Mouse (Mus musculus) CH12F3 (cell line): Measurements from ENCODE around the gene Lbhd2.

Source experiments
- in situ Hi-C: fragments of 300-500 bp; cut with MboI; formaldehyde crosslinking; loops from 2 replicates; pipeline ENCODE4 v1.14.3; 2020; ENCODE audit warnings: low sequenced_read_pairs

Gene Lbhd2

DNA sequence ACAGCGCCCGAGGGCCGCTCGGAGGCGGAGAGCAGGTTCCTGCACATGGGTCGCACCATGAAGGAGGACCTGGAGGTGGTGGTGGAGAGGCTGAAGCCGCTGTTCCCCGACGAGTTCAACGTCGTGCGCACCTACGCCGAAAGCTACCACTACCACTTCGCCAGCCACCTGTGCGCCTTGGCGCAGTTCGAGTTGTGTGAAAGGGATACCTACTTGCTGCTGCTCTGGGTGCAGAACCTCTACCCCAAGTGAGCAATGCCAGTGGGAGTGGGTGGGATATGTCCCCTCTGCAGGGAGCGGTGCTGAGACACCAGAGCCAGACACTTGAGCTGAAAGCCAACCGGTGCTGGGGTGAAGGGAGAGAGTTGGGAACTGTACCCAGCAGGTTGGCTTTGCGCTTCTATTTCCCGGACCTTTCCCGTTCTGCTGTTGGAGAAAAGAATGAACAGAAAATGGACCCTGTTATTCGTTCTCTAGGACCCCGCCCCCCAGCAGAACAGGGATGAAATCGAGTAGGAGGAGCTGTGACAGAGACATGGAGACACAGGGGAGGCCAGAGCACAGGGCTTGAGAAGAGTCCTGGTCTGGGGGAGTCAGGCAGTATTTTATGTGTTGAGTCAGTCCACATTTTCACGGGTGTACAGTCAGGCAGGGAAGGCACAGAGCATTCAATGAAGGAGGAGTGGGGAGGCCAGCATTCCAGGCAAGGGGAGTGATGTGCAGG, 39.4 kb downstream of the Lbhd2 start:
- in situ Hi-C loops = no loop called here

DNA sequence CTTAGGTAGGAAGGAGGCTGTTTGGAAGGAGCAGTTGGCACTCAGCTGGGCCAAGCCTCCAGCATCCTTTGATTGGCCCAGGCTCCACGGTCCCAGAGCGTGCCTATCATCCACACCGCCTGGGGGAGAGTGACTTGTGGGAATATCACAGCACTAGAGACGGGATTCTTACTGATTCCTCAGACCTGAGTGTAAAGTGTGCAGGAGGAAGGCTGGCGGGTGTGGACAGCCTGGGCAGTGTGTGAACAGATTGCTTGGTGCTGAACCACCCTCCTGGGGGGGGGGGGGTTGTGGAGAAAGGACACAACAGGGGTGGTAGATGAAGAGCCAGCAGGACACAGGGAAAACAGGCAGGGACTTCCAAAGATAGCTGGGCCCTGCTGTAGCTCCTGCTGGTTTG, 40.1 kb downstream of the Lbhd2 start:
- in situ Hi-C loops = no loop called here

DNA sequence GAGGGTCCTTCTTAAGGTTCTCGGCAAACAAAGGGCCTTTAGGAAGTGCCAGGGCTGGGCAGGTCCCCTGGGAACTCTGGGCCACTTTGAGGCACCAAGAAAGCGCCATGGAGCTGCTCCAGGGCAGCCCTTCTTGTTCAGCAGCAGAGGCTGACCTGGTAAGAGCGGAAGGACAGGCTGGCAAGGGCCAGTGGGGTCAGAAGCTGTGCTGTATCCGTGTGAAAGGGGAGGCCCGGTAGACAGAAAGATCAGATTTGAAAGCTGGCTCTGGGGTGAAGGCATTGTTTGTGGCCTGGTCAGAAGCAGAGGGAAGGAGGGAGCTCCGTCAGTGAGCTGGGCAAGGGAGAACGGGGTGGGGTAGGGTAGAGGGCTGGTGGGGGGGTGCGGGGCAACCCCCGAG, 40.7 kb downstream of the Lbhd2 start:
- in situ Hi-C loops = no loop called here

DNA sequence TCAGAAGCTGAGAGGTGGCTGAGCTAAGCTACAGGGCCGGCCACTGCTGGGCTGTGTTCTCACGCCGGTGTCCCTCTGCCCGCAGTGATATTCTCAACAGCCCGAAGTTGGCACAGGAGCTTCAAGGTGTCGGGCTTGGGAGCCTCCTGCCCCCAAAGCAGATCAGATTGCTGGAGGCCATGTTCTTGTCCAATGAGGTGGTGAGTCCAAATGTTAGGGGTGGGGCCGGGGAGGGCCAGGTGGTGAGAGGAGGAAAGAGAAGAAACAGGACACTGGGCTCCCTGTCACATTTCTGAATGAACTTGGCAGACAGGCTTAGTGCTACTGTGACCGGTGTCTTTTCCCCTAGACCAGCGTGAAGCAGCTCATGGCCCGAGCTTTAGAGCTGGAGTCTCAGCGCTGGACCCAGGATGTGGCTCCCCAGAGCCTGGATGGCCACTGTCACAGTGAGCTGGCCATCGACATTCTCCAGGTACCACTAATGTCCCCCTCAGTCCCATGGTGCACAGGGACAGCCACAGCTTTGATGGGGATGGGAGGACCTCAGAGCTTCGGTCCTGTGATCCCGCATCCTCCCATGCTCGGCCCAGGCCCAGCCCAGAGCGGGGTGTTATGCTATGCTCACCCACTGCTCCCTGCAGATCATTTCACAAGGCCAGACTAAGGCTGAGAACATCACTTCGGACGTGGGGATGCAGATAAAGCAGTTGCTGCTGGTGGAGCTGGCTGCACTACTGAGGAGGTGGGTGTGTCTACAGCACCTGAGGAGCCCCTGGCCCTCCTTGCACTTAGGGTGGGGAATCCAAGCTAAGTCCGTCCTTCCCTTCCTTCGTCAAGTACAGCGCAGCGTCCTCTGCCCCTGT, 41.5 kb downstream of the Lbhd2 start:
- in situ Hi-C loops = no loop called here

DNA sequence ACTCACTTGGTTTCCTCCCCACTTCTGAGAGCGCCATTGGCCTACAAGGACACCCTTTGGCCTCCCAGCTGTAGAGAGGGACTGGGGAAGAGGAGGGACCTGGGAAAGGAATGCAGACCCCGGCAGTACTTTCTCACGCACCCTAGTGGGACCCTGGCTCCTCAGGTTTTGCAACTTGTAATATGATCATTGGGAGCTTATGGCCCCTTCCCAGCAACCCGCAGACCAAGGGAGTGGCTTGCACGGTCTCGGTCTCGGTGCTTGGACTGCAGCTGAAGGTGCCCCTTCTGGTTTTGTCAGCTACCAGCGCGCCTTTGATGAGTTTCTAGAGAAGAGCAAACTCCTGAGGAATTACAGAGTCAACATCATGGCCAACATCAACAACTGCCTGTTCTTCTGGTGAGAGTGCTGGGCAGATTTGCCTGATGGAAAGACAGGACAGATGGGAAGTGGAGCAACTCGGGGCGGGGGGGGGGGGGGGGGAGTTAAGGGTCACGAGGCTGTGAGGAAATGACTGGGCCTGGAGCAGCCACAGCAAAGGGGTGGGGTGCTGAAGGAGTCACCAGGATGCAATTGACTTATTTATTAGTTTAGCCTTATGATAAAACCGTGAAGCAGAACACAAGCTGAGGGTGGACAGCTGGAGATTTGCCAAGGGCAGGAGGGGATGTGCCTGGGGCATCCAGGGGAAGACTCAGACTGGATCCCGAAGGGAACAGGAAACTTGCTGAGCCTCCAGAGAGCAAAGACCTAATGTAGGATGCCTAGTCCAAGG, 42.5 kb downstream of the Lbhd2 start:
- in situ Hi-C loops = no loop called here

DNA sequence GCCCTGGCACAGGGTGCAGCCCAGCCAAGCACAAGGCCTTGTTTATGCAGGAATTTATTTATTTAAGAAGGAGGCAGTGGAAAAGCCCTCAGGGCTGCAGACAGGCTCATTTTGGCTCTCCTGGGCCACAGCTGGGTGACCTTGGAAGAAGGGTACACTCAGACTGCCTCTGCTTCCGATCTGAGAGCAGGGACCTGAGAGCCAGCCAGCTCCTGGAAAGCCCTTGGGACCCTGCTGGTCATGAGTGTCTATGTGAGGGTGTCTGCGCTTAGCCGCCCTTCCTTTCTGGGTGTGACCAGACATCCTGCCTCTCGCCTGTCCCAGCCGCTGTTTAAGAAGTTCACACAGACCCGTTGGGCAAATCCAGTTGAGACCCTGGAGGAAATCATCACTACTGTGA, 43.8 kb downstream of the Lbhd2 start:
- in situ Hi-C loops = no loop called here

DNA sequence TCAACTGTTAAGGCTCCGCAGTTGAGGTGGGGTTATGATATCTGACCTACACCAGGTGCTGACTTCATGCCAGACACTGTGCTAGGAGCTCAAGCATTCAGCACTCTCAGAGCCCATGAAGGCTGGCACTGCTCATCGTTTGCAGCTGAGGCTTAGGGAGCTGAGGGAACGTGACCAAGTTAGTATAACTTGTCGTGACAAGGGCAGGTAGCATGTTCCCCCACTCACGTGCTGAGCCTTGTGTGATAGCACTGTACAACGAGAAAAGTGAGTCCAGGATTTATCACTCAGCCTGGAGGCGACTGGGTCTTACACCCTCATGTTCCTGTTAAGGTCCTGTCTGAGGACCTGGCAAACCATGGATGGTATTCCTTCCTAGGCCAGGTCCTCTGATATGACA, 45.0 kb downstream of the Lbhd2 start:
- in situ Hi-C loops = no loop called here

DNA sequence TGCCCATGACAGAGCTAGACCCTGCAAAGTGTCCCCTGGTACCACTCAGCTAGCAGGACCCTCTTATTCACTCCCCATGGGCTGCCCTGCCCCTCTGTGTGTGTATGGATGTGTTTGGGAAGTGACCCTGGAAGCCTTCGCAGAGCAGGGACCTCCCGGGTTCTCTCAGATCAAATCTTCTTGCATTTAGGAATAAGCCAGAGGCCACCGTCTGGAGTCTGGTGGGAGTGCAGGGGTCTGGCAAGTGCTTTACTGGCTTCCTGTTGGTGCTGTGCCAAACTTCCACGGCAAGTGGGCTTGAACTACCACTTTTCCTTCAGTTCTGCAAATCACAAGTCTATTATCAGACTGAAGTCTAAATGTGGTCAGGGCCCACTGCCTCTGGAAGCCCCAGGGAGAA, 47.4 kb downstream of the Lbhd2 start:
- in situ Hi-C loops = no loop called here

DNA sequence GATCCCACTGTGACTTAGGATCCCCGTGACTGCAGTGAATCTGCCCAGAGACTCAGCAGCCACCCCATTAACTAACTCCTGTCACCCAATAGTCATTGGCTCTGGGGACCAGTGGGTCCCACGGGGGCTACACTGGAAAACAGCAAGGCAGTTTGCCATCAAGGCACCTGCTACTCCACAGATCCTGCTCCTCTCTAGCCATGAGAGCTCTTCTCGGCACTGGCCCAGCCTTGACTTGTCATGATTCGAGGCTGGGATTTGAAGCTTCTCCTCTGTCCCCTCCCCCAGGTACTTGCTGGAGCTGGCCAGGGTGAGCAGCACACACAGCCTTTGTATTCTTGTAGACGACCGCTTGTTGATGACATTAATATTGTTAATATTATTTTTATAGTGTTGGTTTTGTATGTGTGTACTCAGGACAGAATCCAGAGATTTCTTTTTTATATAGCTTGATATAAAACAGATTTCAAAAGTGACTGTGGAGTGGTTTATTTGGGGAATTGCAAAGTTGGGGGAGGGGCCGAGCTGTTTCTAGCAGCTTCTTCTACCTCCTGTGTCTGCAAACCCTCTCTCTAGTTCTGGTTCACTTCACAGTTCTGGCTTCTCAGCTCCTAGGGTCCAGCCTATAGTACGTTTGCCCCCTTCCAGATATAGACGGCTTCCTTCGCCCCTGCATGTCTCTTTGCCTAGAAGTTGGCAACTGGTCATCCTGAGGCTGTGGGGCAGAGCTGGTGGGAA, 48.1 kb downstream of the Lbhd2 start:
- in situ Hi-C loops = no loop called here

DNA sequence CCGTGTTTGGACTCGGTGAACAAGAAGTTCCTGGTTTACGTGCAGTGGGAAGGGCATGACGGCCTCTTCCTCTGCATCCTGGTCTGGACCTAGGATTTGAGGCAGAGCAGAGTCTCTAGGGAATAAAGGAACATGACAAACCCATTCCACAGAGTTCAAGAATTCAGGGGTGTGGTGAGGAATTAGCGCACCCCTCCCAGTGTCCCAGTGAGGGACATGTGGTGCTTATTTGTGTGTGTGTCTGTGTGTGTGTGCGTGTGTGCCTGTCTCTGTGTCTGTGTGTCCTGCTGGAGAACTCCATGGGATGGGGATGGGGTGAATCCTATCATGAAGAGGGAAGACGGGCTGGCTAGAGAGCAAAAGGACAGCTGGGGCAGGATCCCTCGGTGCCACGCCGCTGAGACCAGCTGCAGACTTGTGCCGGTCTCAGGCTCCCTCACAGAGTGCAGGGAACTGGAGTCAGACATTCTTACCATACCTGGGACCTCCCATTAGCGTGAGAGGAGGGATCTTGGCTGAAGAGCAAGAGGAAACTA, 48.8 kb downstream of the Lbhd2 start:
- in situ Hi-C loops = no loop called here

DNA sequence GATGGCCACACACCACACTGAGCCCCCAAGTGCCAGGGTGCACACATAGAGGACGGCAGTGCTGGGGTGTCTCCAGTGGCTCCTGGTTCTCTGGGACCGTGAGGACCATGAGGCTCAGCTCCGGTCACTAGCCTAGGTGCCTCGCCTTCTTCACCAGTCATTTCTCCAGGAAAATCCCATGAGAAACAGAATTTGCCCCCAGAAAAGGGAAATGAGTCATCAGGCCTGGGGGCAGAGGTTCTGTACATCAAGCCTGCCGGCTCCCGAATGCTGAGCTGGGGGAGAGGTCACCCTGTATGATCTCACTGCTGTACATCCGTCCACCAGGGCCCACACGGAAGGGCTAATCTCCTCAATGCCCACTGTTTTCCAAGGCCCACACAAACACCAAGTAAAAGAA, 49.3 kb downstream of the Lbhd2 start:
- in situ Hi-C loops = no loop called here

DNA sequence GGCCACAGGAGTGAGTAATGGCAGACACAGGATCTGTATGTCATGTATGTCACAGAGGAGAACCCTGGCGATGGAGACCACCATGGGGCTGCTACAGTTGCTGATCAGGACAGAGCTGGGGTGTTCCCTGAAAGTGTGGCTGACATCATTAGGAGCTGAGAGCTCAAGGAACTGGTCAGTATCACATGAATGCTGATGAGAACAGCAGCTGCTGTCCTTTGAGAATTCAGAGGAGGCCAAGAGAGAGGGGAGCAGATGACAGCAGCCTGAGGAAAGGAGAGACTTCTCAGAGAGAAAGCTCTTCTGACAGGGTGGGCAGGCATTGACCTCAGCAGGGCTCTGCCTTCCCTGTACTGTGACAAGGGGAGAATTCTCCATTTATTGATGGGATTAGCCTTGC, 51.1 kb downstream of the Lbhd2 start:
- in situ Hi-C loops = no loop called here
